ENCODE assay signal across 1 mouse cellular context in the genomic region with DNA sequence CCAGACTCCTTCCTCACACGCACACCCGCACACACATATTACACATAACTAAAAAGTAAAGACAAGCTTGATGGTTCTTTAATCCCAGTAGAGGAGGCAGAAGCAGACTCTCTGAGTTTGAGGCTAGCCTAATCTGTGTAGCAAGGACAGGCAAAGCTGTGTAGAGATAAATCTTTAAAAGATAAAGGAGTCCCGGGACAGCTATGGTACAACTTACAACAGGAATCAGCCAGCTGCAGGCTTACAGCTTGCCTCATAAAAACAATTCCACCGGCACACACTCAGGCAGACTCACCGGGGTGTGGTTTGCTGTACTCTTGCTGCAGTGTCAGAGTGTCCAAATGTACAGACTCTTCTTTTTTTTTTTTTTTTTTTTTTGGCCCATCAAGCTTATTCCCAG.
A peak's percentile ranks its signal among the peaks of the same experiment; 100 is the strongest.
TF ChIP-seq lines count a peak whose summit lies in the region.

No protein-coding gene starts in this region.

TF ChIP-seq in MEL, 35 proteins besides CTCF, POLR2A, EP300 and RAD21:
- TF ChIP-seq MAZ (IDR thresholded peaks at IDR 0.05; ENCODE audit: low read depth, low read length) (no peak), MAFK (IDR thresholded peaks at IDR 0.05; ENCODE audit: borderline replicate concordance, low read depth, low read length) (no peak), E2F4 (IDR thresholded peaks at IDR 0.05; ENCODE audit: borderline replicate concordance, low read depth, low read length) (no peak), SMC3 (IDR thresholded peaks at IDR 0.05; ENCODE audit: low read depth, low read length) (no peak), MYC (IDR thresholded peaks at IDR 0.05; ENCODE audit: low read depth, low read length) (no peak), SIN3A (IDR thresholded peaks at IDR 0.05; ENCODE audit: low read length) (no peak), MYB (IDR thresholded peaks at IDR 0.05; ENCODE audit: low read depth, low read length) (no peak), USF2 (IDR thresholded peaks at IDR 0.05; ENCODE audit: borderline replicate concordance in 1 of 2, insufficient read depth in 1 of 2, low read depth in 1 of 2, low read length in 2 of 2) (no peak), BHLHE40 (IDR thresholded peaks at IDR 0.05; ENCODE audit: borderline replicate concordance, low read depth, low read length) (0 out of 2 replicates have a peak, but pooled peaks have one; percentile 0), ELF1 (IDR thresholded peaks at IDR 0.05; ENCODE audit: low read depth, low read length) (no peak), NELFE (IDR thresholded peaks at IDR 0.05; ENCODE audit: low read depth, low read length) (no peak), KAT2A (conservative IDR thresholded peaks at IDR 0.05; ENCODE audit: low read depth, low read length) (no peak), ZC3H11A (IDR thresholded peaks at IDR 0.05; ENCODE audit: low read depth, low read length) (no peak), GABPA (IDR thresholded peaks at IDR 0.05; ENCODE audit: low read depth, low read length) (no peak), USF1 (IDR thresholded peaks at IDR 0.05; ENCODE audit: low read depth, low read length) (no peak), MAX (IDR thresholded peaks at IDR 0.05; ENCODE audit: low read length) (no peak), ZKSCAN1 (IDR thresholded peaks at IDR 0.05; ENCODE audit: low read depth, low read length) (no peak), POLR2AphosphoS2 (IDR thresholded peaks at IDR 0.05; ENCODE audit: low read length) (no peak), ZNF384 (IDR thresholded peaks at IDR 0.05; ENCODE audit: low read depth, low read length) (no peak), RCOR1 (IDR thresholded peaks at IDR 0.05; ENCODE audit: low read depth, low read length) (peak; percentile 68), CHD2 (IDR thresholded peaks at IDR 0.05; ENCODE audit: low read length) (no peak), CHD1 (IDR thresholded peaks at IDR 0.05; ENCODE audit: low read depth, low read length) (no peak), ZMIZ1 (IDR thresholded peaks at IDR 0.05; ENCODE audit: low read depth, low read length) (no peak), TCF12 (IDR thresholded peaks at IDR 0.05; ENCODE audit: low read depth, low read length) (peak; percentile 67), NRF1 (IDR thresholded peaks at IDR 0.05; ENCODE audit: insufficient read depth, low read depth, low read length, poor library complexity, severe bottlenecking) (no peak), TAL1 (IDR thresholded peaks at IDR 0.05; ENCODE audit: low read length) (peak; percentile 38), MEF2A (IDR thresholded peaks at IDR 0.05; ENCODE audit: extremely low read depth, insufficient replicate concordance, low read depth, low read length, poor library complexity, severe bottlenecking) (no peak), ETS1 (IDR thresholded peaks at IDR 0.05; ENCODE audit: low read depth, low read length) (peak; percentile 44; the same call in 1 of the 2 replicates), JUND (IDR thresholded peaks at IDR 0.05; ENCODE audit: low read depth, low read length) (no peak), GATA1 (IDR thresholded peaks at IDR 0.05; ENCODE audit: low read depth, low read length) (peak; percentile 79), UBTF (IDR thresholded peaks at IDR 0.05; ENCODE audit: borderline replicate concordance, insufficient read depth, low read depth, low read length) (no peak), POLR2AphosphoS5 (IDR thresholded peaks at IDR 0.05; ENCODE audit: borderline replicate concordance, low read depth, low read length) (no peak), MXI1 (IDR thresholded peaks at IDR 0.05; ENCODE audit: low read depth, low read length) (no peak), TBP (IDR thresholded peaks at IDR 0.05; ENCODE audit: low read depth, low read length) (no peak)
